Mouse (Mus musculus): ENCODE data around the gene 9530077C05Rik. TPM values are rescaled to one million over a fixed set of nuclear protein-coding genes. Genes with fewer than 3 reads are reported as not detected.

9530077C05Rik gene
- polyA plus RNA-seq, 1 experiment, result 0.46 TPM

- Histone ChIP-seq H3K4me2 (ENCODE audit: low read depth) (no peak overlapping the region), H3K79me2 (ENCODE audit: control insufficient read depth, insufficient read depth) (no peaks in the 10 kb centered on the region)
These were observed 72.7 kb downstream of the 9530077C05Rik start for GRCm38 (mm10) chr9:22483866-22484561.

DNA sequence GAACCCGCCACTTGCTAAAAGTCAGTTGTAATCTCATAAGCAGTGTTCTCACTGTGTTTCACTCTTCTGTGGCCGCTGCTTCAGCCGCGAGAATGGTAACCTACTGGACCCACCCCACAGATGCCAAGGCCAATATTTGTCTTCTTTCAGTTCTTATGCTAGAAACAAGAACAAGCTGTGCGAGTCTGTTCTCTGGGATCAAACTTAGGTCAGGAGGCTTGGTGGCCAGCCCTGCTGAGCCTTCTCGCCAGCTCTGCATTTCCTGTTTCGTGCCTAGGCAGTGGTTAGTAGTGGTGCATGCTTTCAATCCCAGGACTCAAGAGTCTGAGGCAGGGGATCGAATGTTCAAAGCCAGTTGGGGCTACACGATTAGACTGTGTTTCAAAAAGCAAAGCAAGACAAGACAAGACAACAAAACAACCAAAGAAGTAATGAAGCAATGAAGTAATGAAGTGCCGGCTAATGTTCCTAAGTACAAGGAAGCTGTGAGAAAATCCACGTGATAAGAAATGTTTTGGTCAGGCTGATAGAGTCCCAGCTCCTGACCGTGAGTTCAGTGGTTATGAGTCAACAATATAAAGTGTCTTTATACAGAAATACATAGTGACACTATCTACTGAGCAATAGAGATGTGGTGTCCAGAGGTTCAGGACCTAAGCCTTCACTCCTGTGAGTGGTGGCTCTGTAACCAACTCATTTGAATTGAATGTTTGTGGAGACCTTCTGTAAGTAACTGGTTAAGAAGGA, 73.4 kb downstream of the 9530077C05Rik start:
- Histone ChIP-seq H3K27me3 (ENCODE audit: control insufficient read depth, insufficient read depth, insufficient read length) (no peaks in the 10 kb centered on the region), H3ac (ENCODE audit: control insufficient read depth, insufficient read length) (no peak overlapping the region), H3K79me2 (ENCODE audit: control insufficient read depth, insufficient read depth) (no peaks in the 10 kb centered on the region), H3K36me3 (ENCODE audit: control insufficient read depth, insufficient read depth) (no peaks in the 10 kb centered on the region), H3K4me2 (ENCODE audit: low read depth) (no peak overlapping the region), H3K4me3 (no peak overlapping the region)
- TF ChIP-seq TCF3 (IDR thresholded peaks at IDR 0.05; ENCODE audit: insufficient read length, low read depth), result no peak
- no peak for TF ChIP-seq REST (IDR thresholded peaks at IDR 0.05; ENCODE audit: insufficient read depth, insufficient read length)
- TF ChIP-seq E2F4 (IDR thresholded peaks at IDR 0.05; ENCODE audit: insufficient read depth), result no peak

More at GRCm38 (mm10) chr9:22483866-22484561, 72.7 kb downstream of the 9530077C05Rik start:
- Histone ChIP-seq H3K36me3 (ENCODE audit: control insufficient read depth, insufficient read depth) (no peaks in the 10 kb centered on the region), H3K27me3 (ENCODE audit: control insufficient read depth, insufficient read depth, insufficient read length) (no peaks in the 10 kb centered on the region), H3K4me3 (no peak overlapping the region), H3ac (ENCODE audit: control insufficient read depth, insufficient read length) (no peak overlapping the region)
- TF ChIP-seq MYOG (IDR thresholded peaks at IDR 0.05; ENCODE audit: control insufficient read depth in 1 of 3, insufficient read depth in 1 of 3, insufficient read length in 2 of 3, low read depth in 2 of 3) (no peak), REST (IDR thresholded peaks at IDR 0.05; ENCODE audit: insufficient read depth, insufficient read length) (no peak), CEBPB (IDR thresholded peaks at IDR 0.05; ENCODE audit: insufficient read depth, poor library complexity, severe bottlenecking) (no peak), USF1 (IDR thresholded peaks at IDR 0.05; ENCODE audit: low read depth) (no peak), MAX (IDR thresholded peaks at IDR 0.05; ENCODE audit: low read depth) (no peak), TCF3 (IDR thresholded peaks at IDR 0.05; ENCODE audit: insufficient read length, low read depth) (no peak), SRF (IDR thresholded peaks at IDR 0.05; ENCODE audit: control insufficient read depth, insufficient read length, low read depth) (no peak), POLR2A (IDR thresholded peaks at IDR 0.05; ENCODE audit: insufficient read length, low read depth) (no peak), MYOD1 (IDR thresholded peaks at IDR 0.05; ENCODE audit: control insufficient read depth in 1 of 3, insufficient read length in 2 of 3, low read depth in 2 of 3) (no peak), TCF12 (IDR thresholded peaks at IDR 0.05; ENCODE audit: insufficient read depth, poor library complexity, severe bottlenecking) (no peak), POLR2AphosphoS2 (IDR thresholded peaks at IDR 0.05; ENCODE audit: insufficient read length, low read depth) (no peak), E2F4 (IDR thresholded peaks at IDR 0.05; ENCODE audit: insufficient read depth) (no peak)

DNA sequence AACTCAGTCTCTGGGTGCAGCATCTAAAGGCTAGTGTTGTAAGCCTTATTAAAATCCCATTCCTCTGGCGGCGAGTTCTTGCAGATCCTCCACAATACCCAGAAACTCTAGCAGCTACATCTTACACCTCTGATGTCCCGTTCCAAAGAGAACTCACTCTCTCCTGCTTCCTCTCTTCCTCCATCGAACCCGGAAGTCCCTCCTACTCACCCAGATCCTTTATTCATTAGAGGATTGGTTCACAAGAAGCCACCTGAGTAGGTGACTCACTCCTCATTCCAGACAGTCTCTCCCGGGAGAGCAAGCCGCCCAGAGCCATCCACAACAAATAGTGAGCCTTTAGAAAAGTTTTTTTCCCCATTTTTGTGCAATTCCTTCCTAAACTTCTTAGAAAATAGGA, 74.9 kb downstream of the 9530077C05Rik start:
- no peaks in the 10 kb centered on the region for H3K27me3 ChIP-seq (ENCODE audit: control insufficient read depth, insufficient read depth, insufficient read length)

DNA sequence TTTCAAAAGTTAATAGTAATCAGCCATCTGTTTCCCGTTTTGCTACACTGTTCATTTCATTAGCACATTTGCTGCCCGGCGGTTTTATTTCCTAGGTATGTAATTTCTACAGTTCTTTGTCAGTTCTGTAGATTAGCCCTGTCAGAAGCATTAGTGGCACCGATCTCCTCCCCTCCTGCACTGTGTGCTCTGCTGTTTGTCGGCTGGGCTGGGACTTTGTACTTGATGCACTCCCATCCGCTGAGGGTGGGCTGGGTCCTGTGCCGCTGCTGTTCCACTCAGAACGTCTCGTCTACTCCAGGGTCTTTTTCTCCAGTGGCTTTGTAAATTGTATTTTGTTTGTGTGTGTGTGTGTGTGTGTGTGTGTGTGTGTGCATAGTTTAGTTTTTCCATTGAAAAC, 77.7 kb downstream of the 9530077C05Rik start:
- no peaks in the 10 kb centered on the region for H3K36me3 ChIP-seq (ENCODE audit: control insufficient read depth, insufficient read depth)
- TF ChIP-seq TCF12 (IDR thresholded peaks at IDR 0.05; ENCODE audit: insufficient read depth, poor library complexity, severe bottlenecking) (no peak), CEBPB (IDR thresholded peaks at IDR 0.05; ENCODE audit: insufficient read depth, poor library complexity, severe bottlenecking) (no peak), MYOG (IDR thresholded peaks at IDR 0.05; ENCODE audit: control insufficient read depth in 1 of 3, insufficient read depth in 1 of 3, insufficient read length in 2 of 3, low read depth in 2 of 3) (no peak), E2F4 (IDR thresholded peaks at IDR 0.05; ENCODE audit: insufficient read depth) (no peak), MAX (IDR thresholded peaks at IDR 0.05; ENCODE audit: low read depth) (no peak), TCF3 (IDR thresholded peaks at IDR 0.05; ENCODE audit: insufficient read length, low read depth) (no peak), USF1 (IDR thresholded peaks at IDR 0.05; ENCODE audit: low read depth) (no peak), POLR2A (IDR thresholded peaks at IDR 0.05; ENCODE audit: insufficient read length, low read depth) (no peak), SRF (IDR thresholded peaks at IDR 0.05; ENCODE audit: control insufficient read depth, insufficient read length, low read depth) (no peak), REST (IDR thresholded peaks at IDR 0.05; ENCODE audit: insufficient read depth, insufficient read length) (no peak), MYOD1 (IDR thresholded peaks at IDR 0.05; ENCODE audit: control insufficient read depth in 1 of 3, insufficient read length in 2 of 3, low read depth in 2 of 3) (no peak), POLR2AphosphoS2 (IDR thresholded peaks at IDR 0.05; ENCODE audit: insufficient read length, low read depth) (no peak)
- no peaks in the 10 kb centered on the region for H3K79me2 ChIP-seq (ENCODE audit: control insufficient read depth, insufficient read depth)
- no peak overlapping the region for H3ac ChIP-seq (ENCODE audit: control insufficient read depth, insufficient read length)
- no peak overlapping the region for H3K4me2 ChIP-seq (ENCODE audit: low read depth)
- H3K27me3 ChIP-seq (ENCODE audit: control insufficient read depth, insufficient read depth, insufficient read length), result no peaks in the 10 kb centered on the region
- no peak overlapping the region for H3K4me3 ChIP-seq

More for the DNA sequence above, 74.9 kb downstream of the 9530077C05Rik start:
- TF ChIP-seq REST (IDR thresholded peaks at IDR 0.05; ENCODE audit: insufficient read depth, insufficient read length), result no peak
- no peak for TF ChIP-seq TCF3 (IDR thresholded peaks at IDR 0.05; ENCODE audit: insufficient read length, low read depth)
- H3K4me3 ChIP-seq, result no peak overlapping the region
- no peaks in the 10 kb centered on the region for H3K36me3 ChIP-seq (ENCODE audit: control insufficient read depth, insufficient read depth)
- no peaks in the 10 kb centered on the region for H3K79me2 ChIP-seq (ENCODE audit: control insufficient read depth, insufficient read depth)
- H3ac ChIP-seq (ENCODE audit: control insufficient read depth, insufficient read length), result no peak overlapping the region
- H3K4me2 ChIP-seq (ENCODE audit: low read depth), result no peak overlapping the region

Other genes with a start within 250 kb of the 9530077C05Rik start
- gene Zfp872, start 223.4 kb upstream of the 9530077C05Rik start, polyA plus RNA-seq (2012; fragmentation: generic; extraction: Trizol), result not detected
- 4.3 TPM for gene Zfp809, start 185.8 kb upstream of the 9530077C05Rik start, polyA plus RNA-seq (2012; fragmentation: generic; extraction: Trizol)
- 0.53 TPM for gene Zfp599, start 151.6 kb upstream of the 9530077C05Rik start, polyA plus RNA-seq (2012; fragmentation: generic; extraction: Trizol)
- 4.4 TPM for gene Zfp810, start 103.9 kb upstream of the 9530077C05Rik start, polyA plus RNA-seq (2012; fragmentation: generic; extraction: Trizol)
- 25.7 TPM for gene Anln, start 22.3 kb upstream of the 9530077C05Rik start, polyA plus RNA-seq (2012; fragmentation: generic; extraction: Trizol)
- not detected for gene Gm17545, start 42.8 kb downstream of the 9530077C05Rik start, polyA plus RNA-seq (2012; fragmentation: generic; extraction: Trizol)
- gene Rp9, start 58.2 kb downstream of the 9530077C05Rik start, polyA plus RNA-seq (2012; fragmentation: generic; extraction: Trizol), result 52.0 TPM
- gene Bbs9, start 64.2 kb downstream of the 9530077C05Rik start, polyA plus RNA-seq (2012; fragmentation: generic; extraction: Trizol), result 3.6 TPM

All from myocyte (in vitro differentiated cells).